Mouse (Mus musculus) ES-Bruce4 (cell line): ENCODE data around the gene Map3k6.

Experiments used
- CTCF ChIP-seq: IDR thresholded peaks from one replicate; pipeline ENCODE4 v1.8.1; 2011; ENCODE audit warnings: low read depth, low read length
- EP300 ChIP-seq: IDR thresholded peaks from 2 replicates; pipeline ENCODE4 v1.6.1; 2011; ENCODE audit warnings: low read depth, low read length; ENCODE audit not compliant: insufficient read depth
- POLR2A ChIP-seq: IDR thresholded peaks from one replicate; pipeline ENCODE4 v1.8.1; 2011; ENCODE audit warnings: low read length; ENCODE audit not compliant: insufficient read depth

DNA sequence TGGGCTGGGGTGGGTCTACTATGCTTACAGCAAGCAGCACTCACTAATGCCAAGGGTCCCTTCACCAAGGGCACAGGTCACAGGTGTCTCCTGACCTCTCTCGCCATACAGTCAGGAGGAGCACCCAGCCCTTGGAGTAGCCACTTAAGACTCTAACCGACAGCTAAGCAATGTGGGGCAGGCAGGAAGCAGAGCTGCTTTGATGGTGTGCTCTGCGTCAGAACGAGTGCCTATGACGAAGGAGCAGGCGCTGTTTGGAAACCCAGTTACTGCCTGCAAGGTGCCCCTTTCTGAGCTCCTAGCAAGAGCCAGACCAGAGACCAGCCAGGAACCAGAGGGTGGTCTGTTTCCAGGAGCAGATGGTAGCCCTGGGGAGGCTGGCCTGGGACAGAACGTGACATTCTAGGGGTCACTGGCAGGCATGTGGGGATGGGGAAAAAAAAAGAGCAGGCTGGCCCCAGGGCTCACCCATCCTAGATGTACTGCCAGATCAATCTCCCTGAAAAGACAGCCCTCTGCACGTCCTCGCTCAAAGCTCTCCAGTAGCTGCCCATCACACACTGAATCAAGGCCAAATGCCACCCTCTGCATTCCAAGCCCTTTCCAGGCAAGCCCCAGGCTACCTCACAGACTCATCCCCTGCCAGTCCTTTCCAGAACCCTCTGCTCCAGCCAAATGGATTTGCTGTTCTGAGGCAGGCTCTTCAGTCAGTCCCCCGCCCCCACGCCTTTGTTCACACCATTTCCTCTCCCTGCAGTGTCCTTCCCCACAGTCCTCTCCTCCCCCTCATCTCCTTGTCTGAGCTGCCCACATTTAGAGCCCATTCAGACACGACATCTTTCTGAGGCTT, 58.1 kb downstream of the Map3k6 start:
- TF ChIP-seq POLR2A (no peak), EP300 (no peak), CTCF (no peak)
